Mouse (Mus musculus): ENCODE measurements around the gene Edar. TPM values are rescaled to one million over a fixed set of nuclear protein-coding genes. Genes with fewer than 3 reads are reported as not detected.

The Edar gene
- total RNA-seq, 1 experiment from 2014 or later: not detected

Other genes with a start within 250 kb of the Edar start
- gene Ranbp2, start 228.7 kb downstream of the Edar start, total RNA-seq (2017): 156 to 190 TPM (median 175 TPM) in 3 replicates
- 1.4 to 1.9 TPM (median 1.9 TPM) in 3 replicates for gene Ccdc138, start 177.7 kb downstream of the Edar start, total RNA-seq (2017)
- not detected in 3 replicates for gene Gm17542, start 42.6 kb upstream of the Edar start, total RNA-seq (2017)
- gene Sh3rf3, start 137.7 kb upstream of the Edar start, total RNA-seq (2017): not detected in 3 replicates